Mouse (Mus musculus) heart, postnatal 4 days (tissue): ENCODE results near the gene Slc25a44. TPM values are rescaled to one million over a fixed set of nuclear protein-coding genes. Genes with fewer than 3 reads are reported as not detected.
"Not testable (repeated sequence)": the region's sequence is repeated elsewhere in the genome, so short reads cannot be mapped to it uniquely, and the experiment has no call there.

Experiments used
- DNase-seq: peaks from one replicate; pipeline ENCODE4 v3.0.0; 2021
- microRNA-seq, 2 experiments: library from miRNA; unstranded; fragments of <30 nt; microRNA quantifications; one replicate each; pipeline ENCODE4 v1.2.0; 2021 to 2022
- total RNA-seq, 2 experiments: library from RNA; stranded (reverse); gene quantifications; 2 replicates each; pipeline ENCODE4 v1.2.3; 2021

Slc25a44 gene
- total RNA-seq, 2 experiments from 2014 or later: 13.9 to 14.6 TPM

- DNase-seq: not testable (repeated sequence)
These were observed 58.0 kb downstream of the Slc25a44 start for GRCm38 (mm10) chr3:88366830-88367428.

- DNase-seq: no peak
These were observed 59.1 kb downstream of the Slc25a44 start for GRCm38 (mm10) chr3:88365705-88366361.

GRCm38 (mm10) chr3:88364337-88364736 lies 60.6 kb downstream of the Slc25a44 start, which contains the start of gene Paqr6:
Paqr6 (plus strand) TSS chr3:88364584.
- peak; percentile 84 for DNase-seq

GRCm38 (mm10) chr3:88363700-88364099 lies 61.2 kb downstream of the Slc25a44 start:
- no peak for DNase-seq

- no peak for DNase-seq
These were observed 63.2 kb downstream of the Slc25a44 start for GRCm38 (mm10) chr3:88361612-88362313.

- DNase-seq: no peak
These were observed 63.8 kb downstream of the Slc25a44 start for GRCm38 (mm10) chr3:88361096-88361495.

Small RNA genes lying within 50 kb of the gene (microRNA-seq; reads per million reads assigned to microRNA genes)
- gene Mir7011: 0 reads per million in 2 experiments

Other genes starting within 250 kb of the Slc25a44 start
- not detected for gene Rhbg, start 170.4 kb downstream of the Slc25a44 start, total RNA-seq
- not detected for gene Gm38392, start 137.9 kb downstream of the Slc25a44 start, total RNA-seq
- 1 to 10 TPM; 6.1 to 6.2 TPM for gene Tsacc, start 128.1 kb downstream of the Slc25a44 start, total RNA-seq
- gene Cct3, start 128.0 kb downstream of the Slc25a44 start, total RNA-seq: 100 to 1,000 TPM; 257 TPM
- gene Glmp, start 100.1 kb downstream of the Slc25a44 start, total RNA-seq: 10 to 100 TPM; 74.8 to 84.6 TPM
- gene Tmem79, start 89.0 kb downstream of the Slc25a44 start, total RNA-seq: 1 to 10 TPM; 1.4 to 1.6 TPM
- 10 to 100 TPM; 53.2 to 61.3 TPM for gene Smg5, start 88.9 kb downstream of the Slc25a44 start, total RNA-seq
- under 1 TPM; 0.47 to 0.86 TPM for gene Paqr6, start 60.6 kb downstream of the Slc25a44 start, total RNA-seq
- not detected for gene Bglap3, start 52.4 kb downstream of the Slc25a44 start, total RNA-seq
- gene Bglap2, start 46.4 kb downstream of the Slc25a44 start, total RNA-seq: not detected
- not detected for gene Bglap, start 40.7 kb downstream of the Slc25a44 start, total RNA-seq
- gene Pmf1, start 14.8 kb downstream of the Slc25a44 start, total RNA-seq: 10 to 100 TPM; 87.5 to 88.0 TPM
- 1 to 10 TPM; 1.5 to 1.7 TPM for gene Sema4a, start 36.0 kb upstream of the Slc25a44 start, total RNA-seq
- gene Lmna, start 84.8 kb upstream of the Slc25a44 start, total RNA-seq: 100 to 1,000 TPM; 178 to 181 TPM
- gene Mex3a, start 107.3 kb upstream of the Slc25a44 start, total RNA-seq: 10 to 100 TPM; 11.7 TPM
- not detected for gene Rab25, start 123.2 kb upstream of the Slc25a44 start, total RNA-seq
- gene Lamtor2, start 127.9 kb upstream of the Slc25a44 start, total RNA-seq: 10 to 100 TPM; 81.9 to 89.1 TPM
- 10 to 100 TPM; 55.3 to 60.1 TPM for gene Ubqln4, start 128.6 kb upstream of the Slc25a44 start, total RNA-seq
- gene Ssr2, start 150.7 kb upstream of the Slc25a44 start, total RNA-seq: 100 to 1,000 TPM; 145 to 152 TPM
- 100 to 1,000 TPM; 104 to 109 TPM for gene Arhgef2, start 180.8 kb upstream of the Slc25a44 start, total RNA-seq
- under 1 TPM in 1 of 2 experiments, not detected in 1; 0.20 TPM for gene Rxfp4, start 228.0 kb upstream of the Slc25a44 start, total RNA-seq